Mouse (Mus musculus) embryo, embryonic 11 days (tissue): Measurements from ENCODE around the gene Tbc1d19.

ENCODE experiments used
- DNase-seq: peaks from one replicate; pipeline ENCODE4 v3.0.0-alpha.2; 2015

Gene Tbc1d19

DNA sequence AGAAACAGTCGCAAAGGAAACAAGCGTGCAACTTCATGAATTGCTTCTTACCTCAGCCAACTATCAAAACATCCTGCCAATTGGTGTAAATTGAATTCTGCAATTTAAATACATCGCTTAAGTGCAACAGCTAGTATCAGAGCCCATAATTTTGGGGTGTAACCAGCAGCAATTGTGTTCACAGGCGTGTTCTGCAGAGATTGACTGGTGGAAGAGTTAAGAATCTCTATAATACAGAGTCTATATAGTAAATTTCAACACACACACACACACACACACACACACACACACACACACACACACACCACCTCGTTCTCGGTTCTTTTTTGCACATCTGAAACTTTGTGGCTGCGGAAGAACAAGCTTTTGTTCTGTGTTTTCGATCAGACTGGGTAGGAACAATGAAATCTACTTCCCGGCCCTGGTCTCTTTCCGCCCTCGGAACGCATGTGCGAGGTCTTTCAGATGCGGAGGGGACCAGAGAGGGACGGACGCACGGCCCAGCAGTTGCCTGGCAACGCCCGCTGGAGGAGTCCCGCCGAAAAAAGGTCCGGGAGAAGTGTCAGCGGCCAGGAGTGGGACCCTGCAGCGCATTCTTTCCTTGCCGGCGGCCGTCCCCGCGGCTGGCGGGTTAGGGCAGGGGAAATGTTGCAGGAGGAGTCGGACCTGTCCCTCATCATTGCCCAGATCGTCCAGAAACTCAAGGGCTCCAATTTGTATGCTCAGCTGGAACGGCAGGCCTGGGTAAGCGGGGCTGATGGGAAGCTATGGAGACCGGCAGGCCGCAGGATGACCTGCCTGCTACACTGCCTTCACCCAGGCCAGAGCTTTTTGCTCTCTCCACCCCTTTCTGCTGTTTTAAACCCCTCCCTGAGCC lies at the start of gene Tbc1d19:
TSS of gene Tbc1d19 (plus strand) at position 492 of the 877 bp plus-strand sequence.
- peak; percentile 94 for DNase-seq

DNA sequence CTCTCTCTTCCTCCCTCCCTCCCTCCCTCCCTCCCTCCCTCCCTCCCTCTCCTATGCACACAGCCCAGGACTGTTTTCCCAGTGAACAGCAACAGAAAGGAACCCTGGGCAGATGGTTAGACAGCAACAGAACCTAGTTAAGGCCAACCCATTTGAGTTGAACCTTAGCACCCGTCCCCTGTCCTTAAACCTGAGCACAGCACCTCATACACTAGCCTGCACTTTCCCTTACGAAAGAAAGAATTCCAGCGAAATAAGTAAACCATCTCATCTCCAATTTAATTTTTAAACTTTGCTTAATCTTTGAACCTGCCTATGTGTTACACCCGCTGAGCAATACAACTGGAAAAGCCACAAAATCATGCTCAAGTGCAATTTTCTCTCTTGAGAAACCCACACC lies 49.5 kb upstream of the Tbc1d19 start:
- DNase-seq, result no peak

DNA sequence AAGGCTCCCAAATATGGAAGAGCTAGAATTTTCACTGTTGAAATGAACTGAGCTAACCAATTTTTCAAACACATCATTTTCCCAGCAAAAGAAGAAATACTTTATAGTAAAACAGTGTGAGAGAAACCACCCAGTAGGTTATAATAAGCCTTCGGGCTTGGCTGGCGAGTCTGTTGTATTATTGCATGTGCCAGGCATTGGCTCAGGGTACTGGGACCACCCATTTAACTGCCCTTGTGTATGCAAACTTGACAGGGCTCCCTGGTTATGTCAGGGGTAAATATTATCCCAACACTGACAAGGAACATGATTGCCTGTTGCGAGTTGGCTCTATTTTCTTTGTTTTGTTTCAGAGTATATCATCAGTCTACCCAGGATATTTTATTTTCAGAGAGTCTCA lies 48.5 kb upstream of the Tbc1d19 start:
- DNase-seq, result no peak

DNA sequence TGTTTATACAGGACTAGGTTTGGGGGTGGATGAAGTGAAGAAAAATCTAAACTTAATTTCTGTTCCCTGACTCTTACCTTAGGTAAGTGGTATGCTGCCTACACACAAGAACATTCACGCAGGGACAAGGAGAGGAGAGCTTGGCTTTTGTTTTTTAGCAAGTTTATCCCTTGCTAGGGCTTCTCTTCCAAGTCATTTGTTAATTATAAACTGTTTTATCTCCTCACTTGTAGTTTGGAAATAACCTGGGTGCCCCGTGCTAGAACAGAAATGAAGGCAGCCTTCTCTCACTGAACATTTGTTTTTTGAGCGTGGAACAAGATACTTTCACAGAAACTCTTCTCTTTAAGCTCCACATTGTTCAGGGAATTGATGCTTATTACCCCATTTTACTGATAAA lies 48.1 kb upstream of the Tbc1d19 start:
- DNase-seq, result no peak

GRCm38 (mm10) chr5:53784818-53785520 lies 24.4 kb upstream of the Tbc1d19 start:
- DNase-seq, result no peak

DNA sequence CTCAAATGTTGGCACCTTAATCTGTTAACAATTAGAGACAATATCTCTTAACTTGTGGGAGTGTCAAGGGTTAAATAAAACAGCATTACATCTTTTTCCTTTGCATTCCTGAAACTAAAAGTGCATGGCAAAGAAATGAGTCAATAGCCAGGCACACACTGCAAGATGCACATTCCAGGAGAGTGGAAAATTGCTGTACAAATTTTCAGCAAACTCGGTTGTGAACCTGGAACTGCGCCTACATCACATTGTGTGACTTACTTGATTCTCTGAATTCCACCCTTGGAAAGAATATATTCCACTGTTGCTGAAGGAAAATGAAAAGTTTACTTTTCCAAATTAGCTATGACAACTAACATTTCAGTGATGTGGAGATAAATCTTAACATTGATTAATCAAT lies 8.0 kb upstream of the Tbc1d19 start:
- DNase-seq, result no peak

GRCm38 (mm10) chr5:53819711-53820110 lies 10.3 kb downstream of the Tbc1d19 start:
- no peak for DNase-seq

- no peak for DNase-seq
Measured at GRCm38 (mm10) chr5:53825886-53826285, 16.5 kb downstream of the Tbc1d19 start.

DNA sequence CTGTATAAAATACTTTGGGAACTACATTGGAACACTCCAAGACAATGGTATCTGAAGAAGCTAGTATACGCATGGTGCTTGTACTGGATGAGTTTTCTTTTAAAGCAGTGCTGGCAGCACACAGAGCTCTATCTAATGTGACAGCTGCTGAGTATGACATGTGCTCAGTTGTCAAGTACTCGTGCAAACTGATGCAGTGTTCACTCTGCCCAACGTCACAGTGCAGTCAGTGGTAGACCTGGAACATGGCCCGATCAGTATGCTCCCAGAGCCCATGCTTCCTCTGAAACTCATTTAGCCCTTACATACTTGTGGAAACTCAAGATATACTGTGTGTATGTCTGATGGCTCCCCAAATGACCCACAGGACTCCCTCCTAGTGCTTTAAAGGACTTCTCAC lies 25.1 kb downstream of the Tbc1d19 start:
- no peak for DNase-seq

DNA sequence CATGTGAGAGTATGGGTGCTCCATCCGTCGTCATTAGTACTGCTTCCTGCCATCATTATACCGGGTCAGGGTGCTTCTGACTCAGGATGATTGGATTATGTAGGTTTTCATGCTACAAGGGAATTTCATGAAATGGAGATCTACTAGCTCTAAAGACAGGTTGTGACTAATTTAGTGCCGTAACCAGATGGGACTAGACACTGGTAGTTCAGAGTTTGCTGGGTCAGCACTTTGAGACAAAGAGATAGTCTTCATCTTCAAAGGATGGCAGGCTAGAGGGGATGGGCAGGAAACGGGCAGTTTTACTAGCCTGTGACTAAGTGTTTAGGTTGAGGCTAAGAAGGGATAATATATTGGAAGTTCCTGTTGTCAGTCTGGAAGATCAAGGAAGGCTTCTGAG lies 31.9 kb downstream of the Tbc1d19 start:
- DNase-seq, result no peak

- no peak for DNase-seq
Measured at GRCm38 (mm10) chr5:53848294-53848942, 39.0 kb downstream of the Tbc1d19 start.

GRCm38 (mm10) chr5:53852574-53852973 lies 43.2 kb downstream of the Tbc1d19 start:
- DNase-seq, result no peak

GRCm38 (mm10) chr5:53854561-53854960 lies 45.2 kb downstream of the Tbc1d19 start:
- no peak for DNase-seq

DNA sequence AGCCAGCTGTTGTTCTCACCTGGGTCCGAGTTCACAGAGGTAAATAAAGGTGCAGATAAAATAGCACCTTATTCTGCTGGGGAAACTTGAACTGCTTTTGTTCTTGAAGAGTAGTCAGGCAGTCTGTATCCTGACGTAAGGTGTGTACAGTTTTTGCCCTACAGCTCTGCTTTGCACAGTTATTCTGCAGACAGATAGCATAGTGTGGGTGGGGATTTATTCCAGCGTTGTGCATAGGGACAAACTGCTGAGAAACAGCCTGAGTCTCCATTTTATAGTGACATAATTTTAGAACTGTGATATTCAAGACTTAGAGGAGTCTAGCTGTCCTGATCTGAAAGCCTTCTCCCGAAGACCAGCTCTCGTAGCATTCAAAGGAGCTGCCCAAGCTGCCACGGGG lies 46.6 kb downstream of the Tbc1d19 start:
- no peak for DNase-seq

DNA sequence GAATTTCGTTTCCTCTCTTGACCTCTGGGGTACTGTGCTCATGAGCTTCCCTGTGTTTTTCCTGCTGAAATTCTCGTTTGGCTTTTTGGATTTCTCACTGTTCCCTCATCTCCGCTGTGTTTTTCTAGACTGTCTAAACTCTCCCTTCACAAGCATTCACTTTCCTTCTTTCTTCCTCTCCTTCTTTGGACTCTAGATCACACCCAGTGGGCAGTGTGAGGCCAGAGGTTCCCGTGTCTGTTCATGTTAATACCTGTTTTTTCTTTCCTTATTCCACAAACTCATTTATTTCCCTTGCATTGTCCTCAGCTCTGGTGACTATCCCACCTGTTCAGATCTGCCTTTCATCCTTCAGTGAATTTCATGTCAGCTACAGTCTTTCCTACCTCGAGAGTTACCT lies 55.7 kb downstream of the Tbc1d19 start:
- DNase-seq, result no peak

- DNase-seq, result no peak
Measured at GRCm38 (mm10) chr5:53865991-53866390, 56.6 kb downstream of the Tbc1d19 start.

DNA sequence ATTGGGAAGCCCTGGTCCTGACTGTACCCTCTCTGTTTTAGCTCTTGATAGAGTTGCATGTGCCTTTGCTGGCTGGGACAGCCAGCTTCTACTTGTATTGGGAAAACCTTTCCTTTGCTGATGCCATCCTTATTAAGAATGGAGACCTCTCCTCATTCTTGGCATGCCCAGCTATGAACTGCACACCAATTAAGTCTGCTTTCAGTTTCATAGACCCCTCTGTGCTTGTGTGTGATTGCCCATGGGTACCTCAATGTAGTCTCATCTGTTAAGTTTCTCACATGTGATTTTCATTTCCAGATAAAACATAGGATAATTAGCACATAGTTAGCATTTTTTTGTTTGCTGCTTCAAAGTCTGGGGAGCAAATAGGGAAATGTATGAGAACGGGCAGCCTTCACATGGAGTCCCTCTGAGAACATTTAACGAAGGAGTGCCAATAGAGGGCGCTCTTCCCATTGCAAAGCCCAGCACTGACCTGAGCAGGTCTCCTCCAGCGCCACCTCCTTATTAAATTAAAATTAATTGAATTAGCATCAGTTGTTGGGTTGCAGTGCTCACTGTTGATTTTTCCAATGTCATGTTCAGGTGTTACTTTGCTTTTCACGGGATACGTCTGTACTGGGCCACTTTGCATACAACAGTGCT lies 62.4 kb downstream of the Tbc1d19 start:
- peak; percentile 73 for DNase-seq

DNA sequence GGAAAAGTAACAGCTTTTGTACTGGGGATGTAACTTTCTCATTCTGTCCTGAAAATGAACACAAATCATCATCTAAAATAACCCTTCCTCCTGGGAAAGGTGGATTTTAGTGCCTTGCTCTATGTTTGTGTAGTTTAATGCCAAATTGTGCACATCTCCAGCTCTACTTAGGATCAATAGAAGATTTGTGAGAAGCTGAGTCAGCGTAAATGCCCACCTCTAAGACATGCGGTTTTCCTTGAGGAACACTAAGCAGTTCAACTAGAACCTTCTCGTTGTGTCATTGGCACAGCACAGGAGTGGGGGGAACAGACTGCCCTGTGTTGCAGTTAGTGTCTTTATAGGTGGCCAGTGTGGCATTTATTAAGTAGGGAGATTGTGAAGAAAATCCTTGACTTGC lies 65.6 kb downstream of the Tbc1d19 start:
- no peak for DNase-seq

DNA sequence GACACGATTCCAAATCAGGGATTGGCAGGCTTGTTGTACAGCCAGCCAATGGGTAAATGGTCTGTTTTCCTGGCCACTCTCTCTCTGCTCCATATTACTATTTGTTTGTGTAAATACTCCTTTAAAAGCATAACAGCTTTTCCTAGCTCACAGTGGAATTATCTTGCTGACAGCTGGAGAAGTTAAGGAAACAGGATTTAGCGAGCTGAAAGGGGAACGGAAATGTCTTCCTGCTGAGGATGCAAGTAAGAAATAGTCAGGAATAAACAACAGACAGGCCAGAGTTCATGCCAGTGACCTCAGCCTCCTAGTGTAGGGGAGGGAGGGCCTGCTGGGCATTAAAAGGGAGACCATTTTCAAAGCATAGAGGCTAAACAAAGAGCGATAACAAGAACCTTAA lies 71.3 kb downstream of the Tbc1d19 start:
- DNase-seq, result no peak

- no peak for DNase-seq
Measured at GRCm38 (mm10) chr5:53881381-53881990, 72.1 kb downstream of the Tbc1d19 start.

DNA sequence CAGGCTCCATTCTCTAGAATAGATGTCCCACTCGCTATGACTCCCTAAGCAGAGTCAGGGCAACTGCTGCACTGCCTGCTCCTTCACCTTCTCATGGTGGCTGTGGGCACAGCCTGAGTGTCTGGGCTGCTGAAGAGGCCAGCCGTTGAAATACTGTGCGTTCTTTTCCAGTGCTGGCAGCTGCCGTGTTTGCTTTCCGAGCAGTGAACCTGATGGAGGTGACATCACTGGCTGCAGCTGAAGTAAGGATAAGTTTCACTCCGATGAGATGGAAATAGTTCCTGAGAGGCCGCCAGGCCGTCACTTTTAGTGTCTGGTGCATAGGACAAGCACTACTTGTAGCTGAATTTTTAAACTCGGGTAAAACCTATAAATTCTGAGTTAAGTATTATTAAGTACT lies 92.0 kb downstream of the Tbc1d19 start:
- no peak for DNase-seq

GRCm38 (mm10) chr5:53902757-53903156 lies 93.4 kb downstream of the Tbc1d19 start:
- DNase-seq, result no peak

DNA sequence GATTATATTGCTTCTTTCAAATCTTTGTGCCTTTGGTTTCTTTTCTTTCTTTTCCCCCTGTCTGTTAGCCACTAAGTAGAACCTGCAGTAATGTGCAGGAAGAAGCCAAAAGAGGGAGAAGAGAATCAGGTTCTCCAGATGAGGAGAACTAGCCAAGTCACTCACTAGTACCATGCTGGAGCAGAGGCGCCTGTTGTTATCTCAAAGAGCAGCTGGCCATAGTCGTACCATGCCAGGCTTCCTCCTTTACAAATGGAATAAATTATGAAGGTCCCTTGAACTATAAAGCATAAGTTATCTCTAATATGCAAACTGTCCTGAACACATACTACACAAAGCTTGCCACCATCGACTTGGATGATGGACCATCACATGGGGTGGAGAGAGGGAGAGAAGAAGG lies 99.8 kb downstream of the Tbc1d19 start:
- DNase-seq, result no peak
